Mouse (Mus musculus) liver, embryonic 13.5 days (tissue): ENCODE measurements at regions not wholly inside any gene's neighbourhood (a gene's known extent, or its start where the extent isn't known, plus 50 kb on each side); places are given as distances from the start of the nearest gene placed in this dataset.

ENCODE experiments used
- ATAC-seq: fragments of 200-750 bp; cut with Nextera tagmentation; 2 replicates; pipeline ENCODE4 v1.8.0; 2017; ENCODE audit warnings: low read depth, mild to moderate bottlenecking, moderate number of reproducible peaks, moderate library complexity
- DNase-seq: peaks from one replicate; pipeline ENCODE4 v3.0.0; 2022
- H3K27ac ChIP-seq: fragments of 300-500 bp; sonication (generic); 2 replicates; pipeline ENCODE4 v1.5.1; 2015; ENCODE audit warnings: moderate library complexity, mild to moderate bottlenecking, inconsistent platforms
- H3K27me3 ChIP-seq: fragments of 300-500 bp; sonication (generic); 2 replicates; pipeline ENCODE4 v1.6.1; 2015; ENCODE audit warnings: mild to moderate bottlenecking, inconsistent platforms
- H3K36me3 ChIP-seq: fragments of 300-500 bp; sonication (generic); 2 replicates; pipeline ENCODE4 v1.6.1; 2015; ENCODE audit warnings: mild to moderate bottlenecking, inconsistent platforms
- H3K4me1 ChIP-seq: fragments of 300-500 bp; sonication (generic); replicated peaks from 2 replicates; pipeline ENCODE4 v1.6.1; 2015; ENCODE audit warnings: inconsistent platforms
- H3K4me2 ChIP-seq: fragments of 300-500 bp; sonication (generic); 2 replicates; pipeline ENCODE4 v1.6.1; 2015; ENCODE audit warnings: inconsistent platforms, mild to moderate bottlenecking, moderate library complexity
- H3K4me3 ChIP-seq: fragments of 300-500 bp; sonication (generic); replicated peaks from 2 replicates; pipeline ENCODE4 v1.5.1; 2015; ENCODE audit warnings: mild to moderate bottlenecking, inconsistent platforms
- H3K9ac ChIP-seq: fragments of 300-500 bp; sonication (generic); 2 replicates; pipeline ENCODE4 v1.6.1; 2015; ENCODE audit warnings: mild to moderate bottlenecking, inconsistent platforms
- H3K9me3 ChIP-seq: fragments of 300-500 bp; sonication (generic); replicated peaks from 2 replicates; pipeline ENCODE4 v1.6.1; 2016; ENCODE audit warnings: inconsistent platforms
- WGBS: fragments of 180-500 bp; shearing (Covaris S2); methylation state at CpG from one replicate; pipeline ENCODE4 v1.1.7; 2015; ENCODE audit not compliant: insufficient replicate concordance; 5-methylcytosine and 5-hydroxymethylcytosine counted together

- H3K4me1 ChIP-seq = no peaks in the 10 kb centered on the region
- no peak overlapping the region for H3K9ac ChIP-seq
- no peak overlapping the region for H3K27ac ChIP-seq
- WGBS = 46% methylated on average over 7 of the region's 7 CpGs
- H3K27me3 ChIP-seq = no peaks in the 10 kb centered on the region
- no peaks in the 10 kb centered on the region for H3K36me3 ChIP-seq
- no peak overlapping the region for H3K4me3 ChIP-seq
- DNase-seq (no peak), ATAC-seq (no peak)
- H3K4me2 ChIP-seq = no peak overlapping the region
- H3K9me3 ChIP-seq = no peaks in the 10 kb centered on the region
Observed at GRCm38 (mm10) chr1:69443466-69443865, 243.6 kb downstream of the Ikzf2 start.

DNA sequence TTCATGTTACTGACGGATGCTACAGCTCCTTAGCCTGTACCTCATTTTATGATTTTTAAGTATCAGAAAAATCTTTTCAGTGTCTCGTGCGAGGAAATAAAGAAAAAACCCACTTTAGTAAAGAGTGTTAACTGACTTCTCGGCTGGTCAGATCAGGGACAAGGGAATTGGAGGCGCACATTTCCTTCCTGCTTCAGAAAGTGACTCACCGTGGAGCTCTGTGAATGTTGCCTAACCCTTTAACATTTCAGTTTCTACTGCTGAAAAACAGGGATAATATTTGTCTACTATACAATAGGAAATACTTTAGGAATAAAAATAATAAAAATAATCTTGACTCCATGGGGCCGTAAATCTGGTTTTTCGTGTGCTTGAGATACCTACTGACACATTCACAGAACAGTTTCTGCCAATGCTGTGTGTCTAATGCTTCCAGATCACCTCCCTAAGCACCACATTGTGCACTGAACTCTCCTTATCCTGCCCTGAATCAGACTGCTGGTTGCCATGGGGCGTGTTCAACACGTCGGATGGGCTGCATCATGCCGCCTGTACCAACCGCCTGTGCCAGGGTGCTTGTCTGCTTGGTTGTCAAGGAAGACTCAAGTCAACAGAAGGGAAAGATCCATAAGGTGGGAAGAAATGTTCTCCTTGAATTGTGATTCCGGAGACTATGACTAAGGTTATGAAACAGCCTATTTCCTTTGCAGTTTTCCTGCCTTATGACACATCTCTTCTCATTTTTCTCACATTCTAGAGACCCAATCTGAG, 246.3 kb downstream of the Ikzf2 start:
- ATAC-seq (no peak), DNase-seq (no peak)
- H3K9me3 ChIP-seq = no peaks in the 10 kb centered on the region
- no peak overlapping the region for H3K27ac ChIP-seq
- no peak overlapping the region for H3K4me2 ChIP-seq
- H3K36me3 ChIP-seq = no peaks in the 10 kb centered on the region
- H3K4me3 ChIP-seq = no peak overlapping the region
- 59% methylated on average over 14 of the region's 14 CpGs for WGBS
- no peak overlapping the region for H3K9ac ChIP-seq
- H3K27me3 ChIP-seq = no peaks in the 10 kb centered on the region
- no peaks in the 10 kb centered on the region for H3K4me1 ChIP-seq

- WGBS = 78% methylated on average over 8 of the region's 8 CpGs
- no peak overlapping the region for H3K4me2 ChIP-seq
- ATAC-seq (no peak), DNase-seq (no peak)
- H3K36me3 ChIP-seq = no peaks in the 10 kb centered on the region
- no peak overlapping the region for H3K9ac ChIP-seq
- H3K4me1 ChIP-seq = no peaks in the 10 kb centered on the region
- H3K4me3 ChIP-seq = no peak overlapping the region
- H3K27me3 ChIP-seq = no peaks in the 10 kb centered on the region
- no peak overlapping the region for H3K27ac ChIP-seq
- no peaks in the 10 kb centered on the region for H3K9me3 ChIP-seq
Observed at GRCm38 (mm10) chr1:69437042-69437441, 250.0 kb downstream of the Ikzf2 start.

- 46% methylated on average over 8 of the region's 8 CpGs for WGBS
- no peaks in the 10 kb centered on the region for H3K4me1 ChIP-seq
- H3K9me3 ChIP-seq = no peaks in the 10 kb centered on the region
- H3K4me3 ChIP-seq = no peak overlapping the region
- no peak overlapping the region for H3K4me2 ChIP-seq
- H3K36me3 ChIP-seq = no peaks in the 10 kb centered on the region
- H3K27ac ChIP-seq = no peak overlapping the region
- H3K9ac ChIP-seq = no peak overlapping the region
- no peaks in the 10 kb centered on the region for H3K27me3 ChIP-seq
- ATAC-seq (no peak), DNase-seq (no peak)
Observed at GRCm38 (mm10) chr1:69433655-69434357, 253.2 kb downstream of the Ikzf2 start.

GRCm38 (mm10) chr1:69430683-69431407, 256.2 kb downstream of the Ikzf2 start:
- ATAC-seq = no peak
- no peak overlapping the region for H3K9ac ChIP-seq

DNA sequence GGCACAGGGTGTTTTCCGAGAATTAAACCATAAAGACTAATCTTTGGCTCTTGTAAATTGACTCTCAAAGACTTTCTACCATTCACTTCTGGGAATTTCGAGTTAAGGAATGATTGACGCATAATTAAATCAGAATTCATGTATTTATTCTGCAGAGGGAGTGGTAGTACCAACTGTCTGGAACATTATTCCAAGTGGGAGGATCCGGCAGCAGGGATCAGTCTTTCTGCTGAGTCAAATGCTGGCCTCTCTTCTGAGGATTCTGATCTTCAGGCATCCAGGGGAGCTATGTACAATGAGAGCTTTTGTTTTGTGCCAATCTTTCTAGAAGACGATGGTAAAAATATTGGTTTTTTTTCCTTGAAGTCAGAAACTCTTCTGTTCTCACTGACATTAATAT, 257.4 kb downstream of the Ikzf2 start:
- Histone ChIP-seq H3K4me2 (no peak overlapping the region), H3K9ac (no peak overlapping the region), H3K27ac (no peak overlapping the region), H3K9me3 (no peaks in the 10 kb centered on the region), H3K36me3 (no peaks in the 10 kb centered on the region), H3K4me1 (no peaks in the 10 kb centered on the region), H3K4me3 (no peak overlapping the region), H3K27me3 (no peaks in the 10 kb centered on the region)
- DNase-seq (no peak), ATAC-seq (no peak)
- WGBS = 71% methylated on average over 5 of the region's 5 CpGs

More at GRCm38 (mm10) chr1:69430683-69431407, 256.2 kb downstream of the Ikzf2 start:
- no peaks in the 10 kb centered on the region for H3K36me3 ChIP-seq
- no peak overlapping the region for H3K4me2 ChIP-seq
- H3K27me3 ChIP-seq = no peaks in the 10 kb centered on the region
- H3K4me3 ChIP-seq = no peak overlapping the region
- H3K27ac ChIP-seq = no peak overlapping the region
- 61% methylated on average over 8 of the region's 8 CpGs for WGBS
- no peaks in the 10 kb centered on the region for H3K4me1 ChIP-seq
- DNase-seq = no peak
- H3K9me3 ChIP-seq = no peaks in the 10 kb centered on the region

- H3K9ac ChIP-seq = no peak overlapping the region
- H3K36me3 ChIP-seq = no peaks in the 10 kb centered on the region
- H3K4me2 ChIP-seq = no peak overlapping the region
- H3K27ac ChIP-seq = no peak overlapping the region
- H3K9me3 ChIP-seq = no peaks in the 10 kb centered on the region
- WGBS = 54% methylated on average over 2 of the region's 2 CpGs
- H3K4me1 ChIP-seq = no peaks in the 10 kb centered on the region
- ATAC-seq = no peak
- no peaks in the 10 kb centered on the region for H3K27me3 ChIP-seq
- DNase-seq = no peak
- no peak overlapping the region for H3K4me3 ChIP-seq
Observed at GRCm38 (mm10) chr1:69397676-69398075, 289.4 kb downstream of the Ikzf2 start.

DNA sequence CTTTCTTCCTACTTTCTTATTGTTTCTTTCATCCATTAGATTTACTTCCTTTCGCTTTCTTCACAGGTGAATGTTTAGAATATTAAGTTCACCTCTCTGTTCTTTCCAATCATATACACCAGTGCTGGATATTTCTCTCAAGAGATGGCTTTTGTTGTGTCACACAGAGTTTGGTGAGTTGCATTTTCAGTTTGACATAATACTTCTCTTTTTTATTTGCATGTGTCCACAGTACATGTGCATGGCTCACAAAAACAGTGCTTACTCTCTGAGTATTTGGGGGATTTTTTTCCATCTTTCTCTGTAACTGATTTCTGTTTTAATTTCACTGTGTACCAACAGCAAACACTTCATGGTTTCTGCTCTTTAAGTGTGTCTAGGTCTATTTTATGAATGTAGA, 274.5 kb upstream of the Erbb4 start:
- DNase-seq (no peak), ATAC-seq (no peak)
- WGBS = 68% methylated on average over 1 of the region's 1 CpGs
- Histone ChIP-seq H3K36me3 (no peaks in the 10 kb centered on the region), H3K27ac (no peak overlapping the region), H3K9ac (no peak overlapping the region), H3K9me3 (no peaks in the 10 kb centered on the region), H3K4me2 (no peak overlapping the region), H3K4me1 (no peaks in the 10 kb centered on the region), H3K4me3 (no peak overlapping the region), H3K27me3 (no peaks in the 10 kb centered on the region)

DNA sequence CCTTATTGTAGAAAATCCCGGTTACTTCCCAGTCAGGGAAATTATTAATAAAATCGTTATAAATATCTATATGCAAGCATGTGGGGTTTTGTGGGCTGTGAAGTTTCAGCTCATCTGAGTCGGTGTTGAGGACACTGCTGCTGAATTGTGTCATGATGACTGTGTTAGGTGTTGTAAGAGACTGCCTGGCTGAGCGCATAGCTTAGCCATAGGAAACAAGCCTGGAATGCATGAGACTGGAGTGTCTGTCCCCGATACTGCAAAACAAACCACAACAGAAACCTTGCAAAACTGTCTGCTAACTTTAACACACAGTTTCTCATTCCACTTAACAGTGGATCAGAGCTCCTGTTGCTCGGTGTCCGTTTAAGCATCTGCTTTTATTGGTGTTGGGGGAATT, 271.9 kb upstream of the Erbb4 start:
- no peak overlapping the region for H3K4me3 ChIP-seq
- H3K4me2 ChIP-seq = no peak overlapping the region
- no peaks in the 10 kb centered on the region for H3K27me3 ChIP-seq
- H3K4me1 ChIP-seq = no peaks in the 10 kb centered on the region
- H3K9me3 ChIP-seq = no peaks in the 10 kb centered on the region
- H3K27ac ChIP-seq = no peak overlapping the region
- DNase-seq (no peak), ATAC-seq (no peak)
- 58% methylated on average over 7 of the region's 7 CpGs for WGBS
- no peaks in the 10 kb centered on the region for H3K36me3 ChIP-seq
- no peak overlapping the region for H3K9ac ChIP-seq

- Histone ChIP-seq H3K9me3 (no peaks in the 10 kb centered on the region), H3K27ac (no peak overlapping the region), H3K4me3 (no peak overlapping the region), H3K27me3 (no peaks in the 10 kb centered on the region), H3K4me1 (no peaks in the 10 kb centered on the region), H3K4me2 (no peak overlapping the region), H3K36me3 (no peaks in the 10 kb centered on the region), H3K9ac (no peak overlapping the region)
- no peak for ATAC-seq
- no peak for DNase-seq
- 89% methylated on average over 46 of the region's 46 CpGs for WGBS
Observed at GRCm38 (mm10) chr1:69376923-69377706, 269.3 kb upstream of the Erbb4 start.

DNA sequence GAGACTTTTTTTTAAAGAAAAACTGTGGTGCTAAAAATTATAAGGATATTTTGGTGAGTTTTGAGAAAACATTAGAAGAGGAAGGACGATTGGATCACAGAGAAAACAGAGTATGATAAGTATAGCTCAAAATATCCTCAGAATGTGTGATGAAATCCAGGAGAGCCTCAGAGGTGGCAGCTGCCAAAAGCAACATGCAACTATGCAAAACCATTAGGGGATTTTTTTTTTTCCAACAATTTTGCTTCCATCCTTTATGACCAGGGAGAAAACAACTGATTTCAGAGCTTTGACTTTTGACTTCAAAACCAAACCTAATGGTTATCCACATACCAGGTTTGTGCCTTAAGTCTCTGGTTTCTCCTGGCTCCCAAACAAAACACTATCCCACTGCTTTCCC, 267.4 kb upstream of the Erbb4 start:
- ATAC-seq (no peak), DNase-seq (no peak)
- H3K4me3 ChIP-seq = no peak overlapping the region
- no peaks in the 10 kb centered on the region for H3K9me3 ChIP-seq
- no peaks in the 10 kb centered on the region for H3K36me3 ChIP-seq
- H3K4me1 ChIP-seq = no peaks in the 10 kb centered on the region
- WGBS = 21% methylated on average over 1 of the region's 1 CpGs
- H3K9ac ChIP-seq = no peak overlapping the region
- no peak overlapping the region for H3K4me2 ChIP-seq
- no peak overlapping the region for H3K27ac ChIP-seq
- no peaks in the 10 kb centered on the region for H3K27me3 ChIP-seq
